Mouse (Mus musculus): ENCODE data around the gene Btbd35f20.
"Not testable (repeated sequence)": the region's sequence is repeated elsewhere in the genome, so short reads cannot be mapped to it uniquely, and the experiment has no call there.

Gene Btbd35f20

GRCm38 (mm10) chrX:4291145-4291544, at the start of gene Btbd35f20:
TSS of gene Btbd35f20 (minus strand) at chrX:4291245.
- DNase-seq (ENCODE audit: low read depth): not testable (repeated sequence)

Measured in c-Kit-positive CD71-positive TER-119-negative erythroid progenitor cells, embryonic 14.5 days (primary cell).